Mouse (Mus musculus): Measurements from ENCODE around the gene Scarf2. TPM values are rescaled to one million over a fixed set of nuclear protein-coding genes. Genes with fewer than 3 reads are reported as not detected.

Scarf2 gene
- polyA plus RNA-seq, 1 experiment: 4.1 TPM

- Histone ChIP-seq H3K27me3 (ENCODE audit: control insufficient read depth, insufficient read depth, low read length) (no peaks in the 10 kb centered on the region), H3K27ac (ENCODE audit: control insufficient read depth, insufficient read depth, low read depth, low read length) (no peak overlapping the region), H3K36me3 (ENCODE audit: control insufficient read depth, insufficient read depth, low read length) (no peaks in the 10 kb centered on the region), H3K4me3 (ENCODE audit: control insufficient read depth, low read depth, low read length) (no peak overlapping the region), H3K4me1 (ENCODE audit: control insufficient read depth, insufficient read depth, low read length) (no peaks in the 10 kb centered on the region)
- no peak for TF ChIP-seq POLR2A (IDR thresholded peaks at IDR 0.05; ENCODE audit: control insufficient read depth, low read depth, low read length)
- no peak for TF ChIP-seq CTCF (IDR thresholded peaks at IDR 0.05; ENCODE audit: control insufficient read depth, insufficient read depth, insufficient replicate concordance, low read depth, low read length)
These were observed 17.4 kb upstream of the Scarf2 start for GRCm38 (mm10) chr16:17779692-17780091.

GRCm38 (mm10) chr16:17785337-17785736 lies 11.7 kb upstream of the Scarf2 start:
- Histone ChIP-seq H3K36me3 (ENCODE audit: control insufficient read depth, insufficient read depth, low read length) (no peaks in the 10 kb centered on the region; the same call in 1 of the 2 replicates), H3K27ac (ENCODE audit: control insufficient read depth, insufficient read depth, low read depth, low read length) (no peak overlapping the region), H3K4me1 (ENCODE audit: control insufficient read depth, insufficient read depth, low read length) (no peaks in the 10 kb centered on the region), H3K27me3 (ENCODE audit: control insufficient read depth, insufficient read depth, low read length) (no peaks in the 10 kb centered on the region), H3K4me3 (ENCODE audit: control insufficient read depth, low read depth, low read length) (no peak overlapping the region)
- TF ChIP-seq CTCF (IDR thresholded peaks at IDR 0.05; ENCODE audit: control insufficient read depth, insufficient read depth, insufficient replicate concordance, low read depth, low read length): no peak
- TF ChIP-seq POLR2A (IDR thresholded peaks at IDR 0.05; ENCODE audit: control insufficient read depth, low read depth, low read length): no peak

- H3K27ac ChIP-seq (ENCODE audit: control insufficient read depth, insufficient read depth, low read depth, low read length): no peak overlapping the region
- H3K4me3 ChIP-seq (ENCODE audit: control insufficient read depth, low read depth, low read length): no peak overlapping the region
- H3K27me3 ChIP-seq (ENCODE audit: control insufficient read depth, insufficient read depth, low read length): no peaks in the 10 kb centered on the region
- TF ChIP-seq CTCF (IDR thresholded peaks at IDR 0.05; ENCODE audit: control insufficient read depth, insufficient read depth, insufficient replicate concordance, low read depth, low read length) (no peak), POLR2A (IDR thresholded peaks at IDR 0.05; ENCODE audit: control insufficient read depth, low read depth, low read length) (no peak)
- H3K36me3 ChIP-seq (ENCODE audit: control insufficient read depth, insufficient read depth, low read length): no peaks in the 10 kb centered on the region; the same call in 1 of the 2 replicates
- H3K4me1 ChIP-seq (ENCODE audit: control insufficient read depth, insufficient read depth, low read length): peaks cover 8% of the 10 kb centered on the region
These were observed 4.4 kb upstream of the Scarf2 start for GRCm38 (mm10) chr16:17792728-17793127.

- no peak overlapping the region for H3K4me3 ChIP-seq (ENCODE audit: control insufficient read depth, low read depth, low read length)
- H3K4me1 ChIP-seq (ENCODE audit: control insufficient read depth, insufficient read depth, low read length): peaks cover 14% of the 10 kb centered on the region
- no peak for TF ChIP-seq POLR2A (IDR thresholded peaks at IDR 0.05; ENCODE audit: control insufficient read depth, low read depth, low read length)
- no peak for TF ChIP-seq CTCF (IDR thresholded peaks at IDR 0.05; ENCODE audit: control insufficient read depth, insufficient read depth, insufficient replicate concordance, low read depth, low read length)
- no peak overlapping the region for H3K27ac ChIP-seq (ENCODE audit: control insufficient read depth, insufficient read depth, low read depth, low read length)
- H3K27me3 ChIP-seq (ENCODE audit: control insufficient read depth, insufficient read depth, low read length): no peaks in the 10 kb centered on the region
- no peaks in the 10 kb centered on the region; the same call in 1 of the 2 replicates for H3K36me3 ChIP-seq (ENCODE audit: control insufficient read depth, insufficient read depth, low read length)
These were observed 3.0 kb upstream of the Scarf2 start for GRCm38 (mm10) chr16:17794047-17794446.

GRCm38 (mm10) chr16:17795643-17796042 lies 1.4 kb upstream of the Scarf2 start:
- H3K4me1 ChIP-seq (ENCODE audit: control insufficient read depth, insufficient read depth, low read length): peaks cover 14% of the 10 kb centered on the region
- no peaks in the 10 kb centered on the region for H3K27me3 ChIP-seq (ENCODE audit: control insufficient read depth, insufficient read depth, low read length)
- H3K36me3 ChIP-seq (ENCODE audit: control insufficient read depth, insufficient read depth, low read length): no peaks in the 10 kb centered on the region
- no peak overlapping the region for H3K27ac ChIP-seq (ENCODE audit: control insufficient read depth, insufficient read depth, low read depth, low read length)
- TF ChIP-seq POLR2A (IDR thresholded peaks at IDR 0.05; ENCODE audit: control insufficient read depth, low read depth, low read length): no peak
- no peak for TF ChIP-seq CTCF (IDR thresholded peaks at IDR 0.05; ENCODE audit: control insufficient read depth, insufficient read depth, insufficient replicate concordance, low read depth, low read length)
- H3K4me3 ChIP-seq (ENCODE audit: control insufficient read depth, low read depth, low read length): no peak overlapping the region

- H3K4me3 ChIP-seq (ENCODE audit: control insufficient read depth, low read depth, low read length): peak overlapping the region; percentile 54
- no peaks in the 10 kb centered on the region for H3K36me3 ChIP-seq (ENCODE audit: control insufficient read depth, insufficient read depth, low read length)
- H3K27me3 ChIP-seq (ENCODE audit: control insufficient read depth, insufficient read depth, low read length): no peaks in the 10 kb centered on the region
- H3K4me1 ChIP-seq (ENCODE audit: control insufficient read depth, insufficient read depth, low read length): peaks cover 14% of the 10 kb centered on the region
- TF ChIP-seq CTCF (IDR thresholded peaks at IDR 0.05; ENCODE audit: control insufficient read depth, insufficient read depth, insufficient replicate concordance, low read depth, low read length): no peak
- no peak for TF ChIP-seq POLR2A (IDR thresholded peaks at IDR 0.05; ENCODE audit: control insufficient read depth, low read depth, low read length)
- H3K27ac ChIP-seq (ENCODE audit: control insufficient read depth, insufficient read depth, low read depth, low read length): no peak overlapping the region
These were observed 563 bp upstream of the Scarf2 start for GRCm38 (mm10) chr16:17796519-17796918.

- Histone ChIP-seq H3K36me3 (ENCODE audit: control insufficient read depth, insufficient read depth, low read length) (no peaks in the 10 kb centered on the region), H3K27me3 (ENCODE audit: control insufficient read depth, insufficient read depth, low read length) (no peaks in the 10 kb centered on the region), H3K27ac (ENCODE audit: control insufficient read depth, insufficient read depth, low read depth, low read length) (no peak overlapping the region; the same call in 1 of the 2 replicates), H3K4me1 (ENCODE audit: control insufficient read depth, insufficient read depth, low read length) (peaks cover 21% of the 10 kb centered on the region), H3K4me3 (ENCODE audit: control insufficient read depth, low read depth, low read length) (peak overlapping the region; percentile 54)
- TF ChIP-seq CTCF (IDR thresholded peaks at IDR 0.05; ENCODE audit: control insufficient read depth, insufficient read depth, insufficient replicate concordance, low read depth, low read length) (no peak), POLR2A (IDR thresholded peaks at IDR 0.05; ENCODE audit: control insufficient read depth, low read depth, low read length) (no peak)
These were observed 780 bp downstream of the Scarf2 start for GRCm38 (mm10) chr16:17797812-17798311.

Measured in testis, adult 2 months (tissue).